Mouse (Mus musculus): ENCODE data around the gene Prex1.
"Not testable (repeated sequence)": the region's sequence is repeated elsewhere in the genome, so short reads cannot be mapped to it uniquely, and the experiment has no call there.

The Prex1 gene

GRCm38 (mm10) chr2:166713690-166714426 lies at the start of gene Prex1:
Prex1 (minus strand) TSS chr2:166713832.
- peak; percentile 98 to 99 for DNase-seq

- no peak for DNase-seq
Measured at GRCm38 (mm10) chr2:166757969-166758368, 44.3 kb upstream of the Prex1 start.

- DNase-seq: no peak
Measured at GRCm38 (mm10) chr2:166754760-166755159, 41.1 kb upstream of the Prex1 start.

GRCm38 (mm10) chr2:166754194-166754593 lies 40.6 kb upstream of the Prex1 start:
- no peak for DNase-seq

GRCm38 (mm10) chr2:166750620-166751191 lies 37.1 kb upstream of the Prex1 start:
- no peak for DNase-seq

- DNase-seq: not testable (repeated sequence)
Measured at GRCm38 (mm10) chr2:166746261-166746913, 32.8 kb upstream of the Prex1 start.

GRCm38 (mm10) chr2:166745849-166746248 lies 32.2 kb upstream of the Prex1 start:
- no peak for DNase-seq

GRCm38 (mm10) chr2:166744433-166744832 lies 30.8 kb upstream of the Prex1 start:
- peak; percentile 49 to 50 for DNase-seq

- DNase-seq: no peak
Measured at GRCm38 (mm10) chr2:166743504-166743903, 29.9 kb upstream of the Prex1 start.

GRCm38 (mm10) chr2:166741445-166741844 lies 27.8 kb upstream of the Prex1 start:
- DNase-seq: no peak

GRCm38 (mm10) chr2:166740396-166740795 lies 26.8 kb upstream of the Prex1 start:
- peak in 1 of 2 experiments; percentile 21 for DNase-seq

- no peak for DNase-seq
Measured at GRCm38 (mm10) chr2:166737307-166737706, 23.7 kb upstream of the Prex1 start.

- no peak for DNase-seq
Measured at GRCm38 (mm10) chr2:166735469-166736001, 21.9 kb upstream of the Prex1 start.

GRCm38 (mm10) chr2:166732860-166733259 lies 19.2 kb upstream of the Prex1 start:
- no peak for DNase-seq

GRCm38 (mm10) chr2:166732146-166732545 lies 18.5 kb upstream of the Prex1 start:
- DNase-seq: no peak

GRCm38 (mm10) chr2:166731102-166731883 lies 17.7 kb upstream of the Prex1 start:
- DNase-seq: not testable (repeated sequence)

- DNase-seq: no peak
Measured at GRCm38 (mm10) chr2:166730567-166730915, 16.9 kb upstream of the Prex1 start.

- DNase-seq: no peak
Measured at GRCm38 (mm10) chr2:166729656-166730566, 16.3 kb upstream of the Prex1 start.

GRCm38 (mm10) chr2:166729045-166729444 lies 15.4 kb upstream of the Prex1 start:
- DNase-seq: no peak

GRCm38 (mm10) chr2:166728261-166728680 lies 14.6 kb upstream of the Prex1 start:
- DNase-seq: no peak

GRCm38 (mm10) chr2:166727790-166728189 lies 14.2 kb upstream of the Prex1 start:
- DNase-seq: no peak

- peak; percentile 38 to 54 for DNase-seq
Measured at GRCm38 (mm10) chr2:166726891-166727290, 13.3 kb upstream of the Prex1 start.
